Mouse (Mus musculus) stomach, postnatal 0 days (tissue): ENCODE measurements around the gene Tgfb1.

Experiments used
- CTCF ChIP-seq: IDR thresholded peaks from 2 replicates; pipeline ENCODE4 v1.5.1; 2016; ENCODE audit warnings: antibody characterized with exemption, low read depth, mild to moderate bottlenecking, moderate library complexity
- EP300 ChIP-seq: optimal IDR thresholded peaks from 2 replicates; pipeline ENCODE3; 2016; ENCODE audit warnings: antibody characterized with exemption

DNA sequence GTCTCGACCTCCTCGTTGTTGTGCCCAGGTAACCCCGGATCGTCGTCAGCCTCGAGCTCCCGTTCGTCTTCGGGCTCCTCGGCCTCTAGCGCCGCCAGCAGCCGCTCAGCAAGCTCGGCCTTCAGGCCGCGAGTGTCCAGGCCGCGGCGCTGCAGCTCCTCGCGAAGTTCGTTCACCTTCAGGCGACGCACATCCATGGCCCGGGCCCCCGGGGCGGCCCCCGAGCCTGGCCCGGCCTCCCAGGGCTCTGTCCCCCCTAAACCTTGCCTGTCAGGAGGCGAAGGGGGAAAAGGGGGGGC is 67.6 kb downstream of the Tgfb1 start:
- TF ChIP-seq CTCF (peak; percentile 63), EP300 (no peak)
